Mouse (Mus musculus) intestine, embryonic 14.5 days (tissue): Measurements from ENCODE around the gene Crygn. TPM values are rescaled to one million over a fixed set of nuclear protein-coding genes. Genes with fewer than 3 reads are reported as not detected.

Experiments
- ATAC-seq: fragments of 200-750 bp; cut with Nextera tagmentation; replicated peaks from 2 replicates; pipeline ENCODE4 v1.8.0; 2017; ENCODE audit warnings: low read depth, moderate number of reproducible peaks, moderate TSS enrichment, moderate library complexity; ENCODE audit not compliant: low FRiP score, low TSS enrichment
- DNase-seq: peaks from one replicate; pipeline ENCODE4 v3.0.0-alpha.2; 2018; ENCODE audit warnings: low spot score
- H3K27ac ChIP-seq: fragments of 300-500 bp; sonication (generic); 2 replicates; pipeline ENCODE4 v1.5.1; 2014; ENCODE audit warnings: low read depth, mild to moderate bottlenecking, control low read depth
- H3K27me3 ChIP-seq: fragments of 300-500 bp; sonication (generic); replicated peaks from 2 replicates; pipeline ENCODE4 v1.6.1; 2014; ENCODE audit warnings: low read length, control low read depth; ENCODE audit not compliant: control insufficient read depth, insufficient read depth
- H3K36me3 ChIP-seq: fragments of 300-500 bp; sonication (generic); 2 replicates; pipeline ENCODE4 v1.6.1; 2014; ENCODE audit warnings: low read length, control low read depth; ENCODE audit not compliant: control insufficient read depth, insufficient read depth
- H3K4me1 ChIP-seq: fragments of 300-500 bp; sonication (generic); replicated peaks from 2 replicates; pipeline ENCODE4 v1.6.1; 2014; ENCODE audit warnings: low read length, control low read depth, mixed read lengths; ENCODE audit not compliant: control insufficient read depth, insufficient read depth
- H3K4me2 ChIP-seq: fragments of 300-500 bp; sonication (generic); 2 replicates; pipeline ENCODE4 v1.6.1; 2014; ENCODE audit warnings: low read length
- H3K4me3 ChIP-seq: fragments of 300-500 bp; sonication (generic); 2 replicates; pipeline ENCODE4 v1.5.1; 2014; ENCODE audit warnings: low read depth, low read length, control low read depth, mixed read lengths
- H3K9ac ChIP-seq: fragments of 300-500 bp; sonication (generic); 2 replicates; pipeline ENCODE4 v1.6.1; 2014; ENCODE audit warnings: mild to moderate bottlenecking, low read length
- H3K9me3 ChIP-seq: fragments of 300-500 bp; sonication (generic); 2 replicates; pipeline ENCODE4 v1.6.1; 2016; ENCODE audit warnings: low read length, control low read depth; ENCODE audit not compliant: control insufficient read depth
- WGBS: fragments of 180-500 bp; shearing (Covaris S2); extraction: QIAGEN DNeasy Blood & Tissue Kit; methylation state at CpG from one replicate; pipeline ENCODE4 v1.1.7; 2014; 5-methylcytosine and 5-hydroxymethylcytosine counted together
- polyA plus RNA-seq: library from polyadenylated mRNA; unstranded; fragments of >200 nt; fragmentation: Nextera tagmentation; extraction: Ambion mirVana; gene quantifications from 2 replicates; pipeline ENCODE4 v1.2.1, GENCODE M21; 2014

Crygn gene
- polyA plus RNA-seq, 1 experiment from 2014 or later = 2.3 TPM

- Histone ChIP-seq H3K36me3 (no peaks in the 10 kb centered on the region), H3K4me1 (peaks cover 37% of the 10 kb centered on the region), H3K4me2 (no peak overlapping the region), H3K4me3 (no peak overlapping the region), H3K9me3 (no peaks in the 10 kb centered on the region), H3K27me3 (no peaks in the 10 kb centered on the region), H3K27ac (no peak overlapping the region), H3K9ac (no peak overlapping the region)
- WGBS = 62% methylated on average over 12 of the region's 12 CpGs
- no peak for DNase-seq
- 0 out of 2 replicates have a peak, but pooled peaks have one; percentile 4 for ATAC-seq
These were observed 30.6 kb downstream of the Crygn start for GRCm38 (mm10) chr5:24726901-24727836.

DNA sequence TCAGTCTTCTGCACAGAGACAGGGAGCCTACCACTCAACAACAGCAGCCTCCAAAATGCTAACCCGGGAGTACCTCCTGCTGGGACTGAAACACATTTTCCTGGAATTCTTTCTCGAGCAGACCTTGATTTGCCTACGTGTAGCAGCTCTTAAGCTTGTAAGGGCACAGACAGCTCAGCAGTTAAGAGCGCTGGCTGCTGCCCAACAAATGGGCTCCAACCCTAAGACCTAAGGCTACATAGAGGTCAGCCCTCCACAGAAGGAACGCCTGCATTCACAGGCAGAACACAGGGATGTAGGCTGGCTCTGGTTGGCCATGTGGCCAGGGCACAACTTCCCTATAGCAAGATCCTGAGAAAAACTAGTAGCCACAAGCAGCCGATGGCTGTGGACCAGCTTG lies 31.9 kb downstream of the Crygn start:
- Histone ChIP-seq H3K27ac (peak overlapping the region; percentile 78), H3K9ac (no peak overlapping the region), H3K9me3 (no peaks in the 10 kb centered on the region), H3K4me1 (peaks cover 29% of the 10 kb centered on the region), H3K27me3 (no peaks in the 10 kb centered on the region), H3K4me2 (no peak overlapping the region), H3K4me3 (no peak overlapping the region), H3K36me3 (peaks cover 9% of the 10 kb centered on the region)
- ATAC-seq = no peak
- no peak for DNase-seq
- 69% methylated on average over 6 of the region's 6 CpGs for WGBS

DNA sequence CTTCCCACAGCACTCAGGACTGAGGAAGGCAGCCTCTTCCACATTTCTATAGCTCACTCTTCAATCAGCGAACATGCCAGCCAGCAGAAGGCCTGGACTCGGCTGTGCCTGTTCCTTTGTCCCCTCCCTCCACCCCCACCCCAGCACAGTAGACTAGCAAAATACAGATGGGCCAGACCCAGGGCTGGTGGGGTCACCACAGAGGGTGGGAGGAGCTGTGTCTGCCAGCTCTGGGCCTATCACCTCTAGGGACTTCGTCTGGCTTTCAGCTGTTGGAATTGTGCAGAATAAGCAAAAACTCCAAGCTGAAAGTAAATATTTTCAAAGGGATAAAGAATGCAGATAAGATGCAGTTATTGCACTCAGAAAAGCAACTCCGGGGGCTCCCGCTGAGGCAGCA lies 33.0 kb downstream of the Crygn start:
- 0 out of 2 replicates have a peak overlapping the region, but pooled peaks have one; percentile 13 for H3K4me2 ChIP-seq

GRCm38 (mm10) chr5:24724270-24724634 lies 33.6 kb downstream of the Crygn start:
- WGBS = 77% methylated on average over 5 of the region's 5 CpGs
- Histone ChIP-seq H3K36me3 (peaks cover 12% of the 10 kb centered on the region), H3K4me1 (peaks cover 23% of the 10 kb centered on the region), H3K9ac (no peak overlapping the region), H3K4me2 (no peak overlapping the region), H3K27ac (peak overlapping the region; percentile 78; the same call in 1 of the 2 replicates), H3K27me3 (no peaks in the 10 kb centered on the region), H3K4me3 (no peak overlapping the region), H3K9me3 (no peaks in the 10 kb centered on the region)
- ATAC-seq (no peak), DNase-seq (no peak)

More for the DNA sequence above, 33.0 kb downstream of the Crygn start:
- Histone ChIP-seq H3K36me3 (peaks cover 12% of the 10 kb centered on the region), H3K9me3 (no peaks in the 10 kb centered on the region), H3K9ac (peak overlapping the region; percentile 10; the same call in 1 of the 2 replicates), H3K4me3 (no peak overlapping the region), H3K27me3 (no peaks in the 10 kb centered on the region), H3K27ac (peak overlapping the region; percentile 78), H3K4me1 (peaks cover 29% of the 10 kb centered on the region)
- WGBS = 20% methylated on average over 5 of the region's 5 CpGs
- ATAC-seq = no peak
- DNase-seq = peak; percentile 65

- H3K36me3 ChIP-seq = peaks cover 12% of the 10 kb centered on the region
- no peak overlapping the region for H3K9ac ChIP-seq
- H3K9me3 ChIP-seq = no peaks in the 10 kb centered on the region
- no peak overlapping the region for H3K27ac ChIP-seq
- ATAC-seq (no peak), DNase-seq (no peak)
- H3K4me3 ChIP-seq = no peak overlapping the region
- no peak overlapping the region for H3K4me2 ChIP-seq
- H3K27me3 ChIP-seq = no peaks in the 10 kb centered on the region
- H3K4me1 ChIP-seq = peaks cover 21% of the 10 kb centered on the region
- 81% methylated on average over 11 of the region's 11 CpGs for WGBS
These were observed 34.1 kb downstream of the Crygn start for GRCm38 (mm10) chr5:24723527-24724269.

GRCm38 (mm10) chr5:24719852-24720251 lies 38.0 kb downstream of the Crygn start:
- Histone ChIP-seq H3K4me1 (peaks cover 4% of the 10 kb centered on the region), H3K9ac (no peak overlapping the region), H3K4me2 (no peak overlapping the region), H3K27me3 (no peaks in the 10 kb centered on the region), H3K9me3 (no peaks in the 10 kb centered on the region), H3K4me3 (no peak overlapping the region), H3K27ac (no peak overlapping the region), H3K36me3 (peaks cover 25% of the 10 kb centered on the region)
- ATAC-seq (no peak), DNase-seq (no peak)
- 92% methylated on average over 3 of the region's 3 CpGs for WGBS

DNA sequence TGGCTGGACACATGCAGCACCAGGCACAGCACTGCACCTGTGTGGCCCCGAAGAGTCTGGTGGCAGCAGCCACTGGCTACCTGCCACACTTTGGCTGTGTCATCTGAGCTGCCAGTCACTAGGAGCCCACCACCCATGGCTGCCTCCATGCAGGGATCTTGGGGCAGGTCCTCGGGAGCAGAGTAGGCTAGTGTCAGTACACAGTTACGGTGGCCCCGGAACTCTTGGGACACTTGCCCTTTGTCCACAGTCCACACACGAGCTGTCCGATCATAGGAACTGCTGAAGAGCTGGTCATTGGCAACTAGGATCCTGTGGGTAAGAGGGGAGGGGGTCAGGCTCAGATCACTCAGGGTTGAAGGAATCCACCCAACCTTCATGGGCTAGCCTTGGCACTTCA lies 39.7 kb downstream of the Crygn start:
- no peaks in the 10 kb centered on the region for H3K4me1 ChIP-seq
- H3K27ac ChIP-seq = no peak overlapping the region
- H3K4me2 ChIP-seq = no peak overlapping the region
- no peak overlapping the region for H3K4me3 ChIP-seq
- WGBS = 89% methylated on average over 6 of the region's 6 CpGs
- H3K9ac ChIP-seq = no peak overlapping the region
- H3K36me3 ChIP-seq = peaks cover 30% of the 10 kb centered on the region
- no peak for DNase-seq
- no peaks in the 10 kb centered on the region for H3K27me3 ChIP-seq
- ATAC-seq = no peak
- no peaks in the 10 kb centered on the region for H3K9me3 ChIP-seq

DNA sequence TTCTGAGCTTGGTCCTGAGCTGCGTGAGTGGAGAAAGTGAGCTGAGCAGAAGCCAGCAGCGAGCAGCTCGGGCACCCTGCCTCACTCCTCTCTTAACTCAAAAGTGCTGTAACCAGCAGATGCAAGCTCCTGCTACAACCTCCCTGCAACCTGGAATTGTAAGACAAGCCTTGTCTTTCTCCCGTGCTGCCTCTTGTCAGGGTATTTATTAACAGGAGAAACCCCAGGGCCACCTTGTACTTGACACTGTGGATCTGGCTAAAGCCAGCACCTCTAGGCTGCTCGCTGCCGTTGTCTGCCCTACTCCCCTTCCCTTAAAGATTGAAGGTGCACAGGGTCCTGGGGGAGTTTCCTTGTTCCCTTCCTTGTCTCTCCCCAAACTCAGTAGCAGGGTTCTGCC lies 43.8 kb downstream of the Crygn start:
- peaks cover 55% of the 10 kb centered on the region for H3K36me3 ChIP-seq
- WGBS = 67% methylated on average over 6 of the region's 6 CpGs

More for the DNA sequence above, 43.8 kb downstream of the Crygn start:
- no peaks in the 10 kb centered on the region for H3K4me1 ChIP-seq
- no peak overlapping the region for H3K4me2 ChIP-seq
- peaks cover 7% of the 10 kb centered on the region; the same call in 1 of the 2 replicates for H3K9me3 ChIP-seq
- H3K27me3 ChIP-seq = no peaks in the 10 kb centered on the region
- H3K27ac ChIP-seq = no peak overlapping the region
- ATAC-seq (no peak), DNase-seq (no peak)
- H3K4me3 ChIP-seq = no peak overlapping the region
- H3K9ac ChIP-seq = no peak overlapping the region
